Mouse (Mus musculus) retina, postnatal 1 day (tissue): ENCODE results near the gene Stambpl1.

Experiments
- DNase-seq: peaks from one replicate; pipeline ENCODE4 v3.0.0-alpha.2; 2012

Stambpl1 gene

GRCm38 (mm10) chr19:34192008-34192963 lies at the start of gene Stambpl1:
TSS of gene Stambpl1 (plus strand) at chr19:34192229.
- peak; percentile 75 for DNase-seq

DNA sequence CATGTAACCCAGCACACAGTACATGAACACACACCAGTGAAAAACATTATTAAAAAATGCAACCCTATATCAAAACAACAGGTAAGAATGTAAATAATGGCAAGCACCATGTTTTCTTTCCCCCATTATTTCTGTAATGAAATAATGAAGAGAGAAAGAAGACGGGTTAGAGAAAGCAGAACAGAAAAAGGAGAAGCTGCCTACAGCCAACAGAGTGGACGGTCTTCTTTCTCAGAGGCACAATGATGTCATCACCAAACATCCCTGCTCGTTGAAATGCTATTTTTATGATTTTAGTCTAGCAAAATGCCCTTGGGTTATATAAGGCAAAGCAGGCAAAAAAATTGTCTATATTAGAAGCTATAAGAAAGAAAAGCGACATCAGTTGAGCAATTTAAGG lies 43.6 kb upstream of the Stambpl1 start:
- DNase-seq, result no peak

DNA sequence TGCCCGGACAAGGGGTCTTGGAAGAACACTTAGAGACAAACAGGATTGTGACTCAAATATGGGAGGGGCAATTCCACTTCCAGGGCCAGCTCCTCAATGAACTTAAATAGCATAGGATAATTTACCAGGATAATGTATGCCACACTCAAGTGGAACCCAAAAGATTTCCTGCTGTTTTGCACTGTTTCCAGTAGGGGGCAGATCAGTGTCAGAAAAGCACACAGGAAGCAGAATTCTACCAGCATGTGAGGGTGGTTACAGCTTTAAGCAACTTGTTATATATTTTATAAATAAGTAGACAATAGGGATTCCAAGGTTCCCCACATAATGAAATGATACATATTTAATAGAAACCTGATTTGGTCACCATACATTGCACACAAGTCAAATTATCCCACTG lies 40.1 kb upstream of the Stambpl1 start:
- DNase-seq, result peak; percentile 14

DNA sequence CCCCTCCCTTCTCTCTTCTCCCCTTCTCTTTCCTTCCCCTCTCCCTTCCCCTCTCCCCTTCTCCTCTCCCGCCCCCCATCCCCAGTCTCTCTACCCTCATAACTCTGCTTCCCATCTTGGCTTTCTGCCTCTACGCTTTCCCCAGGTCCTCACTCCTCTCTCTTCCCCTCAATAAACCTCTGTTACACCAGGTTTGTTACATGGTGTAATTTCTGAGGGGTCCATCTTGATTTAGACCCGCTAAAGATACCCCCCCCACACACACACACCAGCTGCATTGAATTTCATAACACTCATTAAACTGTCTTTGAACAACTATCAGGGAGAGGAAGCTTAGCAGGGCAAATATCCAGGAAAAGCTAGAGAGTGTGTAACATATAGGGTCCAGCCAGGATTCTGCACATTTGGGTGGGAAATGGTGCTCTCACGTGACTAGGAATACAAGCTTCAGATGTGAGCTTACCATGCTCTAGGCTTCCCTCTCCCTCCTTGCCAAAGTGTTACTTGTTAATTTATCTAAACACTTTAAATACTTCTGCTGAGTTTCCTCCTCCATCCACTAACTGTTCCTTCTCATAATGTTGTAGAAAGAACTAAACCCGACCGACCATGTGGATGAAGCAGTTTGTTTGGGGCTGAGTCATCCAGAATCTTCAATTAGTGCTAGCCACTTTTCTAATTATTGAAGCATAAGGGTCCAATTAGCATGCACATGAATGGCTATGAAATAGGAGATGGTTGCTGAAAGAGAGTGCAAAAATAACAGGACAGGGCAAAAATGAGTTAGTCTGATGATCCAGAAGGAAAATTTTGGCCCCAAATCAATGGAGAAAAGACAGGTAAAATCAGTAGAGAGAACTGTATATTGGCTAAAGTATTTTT lies 38.5 kb upstream of the Stambpl1 start:
- DNase-seq, result peak; percentile 49

DNA sequence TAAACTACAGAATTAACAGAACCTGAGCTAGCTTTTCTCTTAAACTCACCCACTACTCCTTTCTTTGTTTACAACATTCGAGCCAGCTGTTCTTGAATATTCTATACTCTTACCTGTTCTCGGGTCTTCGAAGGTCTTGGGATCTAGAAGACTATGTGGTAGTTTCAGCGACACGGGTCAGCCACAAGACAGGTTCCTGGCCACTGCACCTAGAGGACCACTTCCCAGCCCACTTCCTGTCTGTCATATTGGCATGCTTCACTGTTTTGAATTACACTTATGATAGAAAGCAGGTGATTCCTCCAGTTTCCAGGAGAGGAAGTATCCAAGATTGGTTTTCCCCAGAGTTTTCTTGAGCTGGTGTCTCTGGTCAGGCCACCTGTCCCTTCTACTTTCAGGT lies 29.3 kb upstream of the Stambpl1 start:
- DNase-seq, result no peak

- no peak for DNase-seq
Observed at GRCm38 (mm10) chr19:34165891-34166290, 26.1 kb upstream of the Stambpl1 start, which contains the start of gene Ankrd22. TSS of gene Ankrd22 (minus strand) at chr19:34166053.

- DNase-seq, result no peak
Observed at GRCm38 (mm10) chr19:34166386-34166785, 25.6 kb upstream of the Stambpl1 start.

DNA sequence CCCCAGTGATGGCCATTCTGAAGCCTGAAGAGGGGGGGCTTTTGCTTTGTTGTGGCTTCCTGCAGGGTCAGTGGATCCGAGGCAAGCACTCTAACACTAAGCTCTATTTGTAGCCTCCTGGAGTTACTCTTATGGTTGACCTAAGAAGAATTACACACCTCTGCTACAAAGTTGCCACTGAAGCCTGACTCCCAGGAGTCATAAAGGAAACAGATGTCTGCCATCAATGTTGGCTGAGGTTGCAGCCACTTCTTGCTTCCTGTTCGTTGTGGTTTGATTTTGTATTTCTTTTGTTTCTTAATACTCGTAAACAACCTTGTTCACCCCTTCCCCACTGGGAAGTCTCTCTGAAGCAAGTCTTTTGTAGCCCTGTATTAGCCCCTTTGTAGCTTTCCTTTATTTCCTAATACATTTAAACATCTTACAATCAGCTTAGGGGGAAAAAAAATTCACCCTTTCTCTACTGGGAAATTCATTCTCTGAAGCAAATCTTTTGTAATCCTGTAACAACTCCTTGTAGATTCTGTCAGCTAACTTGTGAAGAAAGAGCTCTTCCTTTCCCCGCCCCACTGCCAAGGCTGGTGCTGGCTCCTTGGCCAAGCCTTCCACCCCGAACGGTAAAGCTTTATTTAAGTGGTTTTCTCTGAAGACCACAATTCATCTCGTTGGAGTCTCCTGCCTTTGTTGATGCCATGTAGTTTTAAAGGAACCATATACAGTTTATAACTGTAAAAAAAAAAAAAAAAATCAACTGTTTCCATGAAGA lies 23.9 kb upstream of the Stambpl1 start:
- DNase-seq, result no peak

DNA sequence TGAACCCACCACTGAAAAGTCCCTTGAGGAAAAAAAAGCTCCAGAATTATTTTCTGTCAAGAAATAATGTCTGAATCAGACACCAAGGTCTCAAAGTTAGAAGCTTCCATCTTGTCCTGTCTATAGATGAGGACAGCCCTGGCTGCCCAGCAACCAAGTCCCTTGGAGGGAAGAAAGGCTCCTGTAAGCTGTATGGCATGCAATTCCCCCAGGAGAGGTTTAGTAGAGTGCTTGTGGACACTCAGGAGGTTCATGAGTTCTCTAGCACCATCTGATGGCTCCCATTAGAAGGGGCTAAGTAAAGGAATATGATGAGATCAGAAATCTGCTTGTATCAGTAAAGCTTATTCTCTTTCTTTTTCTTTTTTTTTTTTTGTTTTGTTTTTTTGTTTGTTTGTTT lies 22.9 kb upstream of the Stambpl1 start:
- DNase-seq, result no peak

DNA sequence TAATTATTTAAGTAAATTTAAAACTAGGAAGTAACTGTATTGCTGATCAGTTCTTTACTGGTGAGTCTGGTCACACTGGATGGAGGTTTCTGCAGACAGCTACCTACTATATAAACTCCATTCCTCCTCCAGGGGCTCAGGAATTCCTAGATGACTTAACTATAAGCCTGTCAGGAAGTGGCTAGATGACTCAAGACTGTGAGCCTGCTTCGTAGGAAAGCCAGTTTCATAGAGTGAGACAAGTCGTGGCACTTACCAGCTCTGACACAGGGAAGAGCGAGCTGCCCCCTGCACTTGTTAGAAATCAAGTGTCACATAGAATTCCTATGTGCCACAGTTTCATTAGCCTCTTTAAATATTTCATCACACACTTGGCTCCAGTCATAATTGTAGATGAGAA lies 20.9 kb upstream of the Stambpl1 start:
- no peak for DNase-seq

- DNase-seq, result no peak
Observed at GRCm38 (mm10) chr19:34174004-34174403, 18.0 kb upstream of the Stambpl1 start.

GRCm38 (mm10) chr19:34179136-34179535 lies 12.9 kb upstream of the Stambpl1 start:
- no peak for DNase-seq

- no peak for DNase-seq
Observed at GRCm38 (mm10) chr19:34180316-34180715, 11.7 kb upstream of the Stambpl1 start.

DNA sequence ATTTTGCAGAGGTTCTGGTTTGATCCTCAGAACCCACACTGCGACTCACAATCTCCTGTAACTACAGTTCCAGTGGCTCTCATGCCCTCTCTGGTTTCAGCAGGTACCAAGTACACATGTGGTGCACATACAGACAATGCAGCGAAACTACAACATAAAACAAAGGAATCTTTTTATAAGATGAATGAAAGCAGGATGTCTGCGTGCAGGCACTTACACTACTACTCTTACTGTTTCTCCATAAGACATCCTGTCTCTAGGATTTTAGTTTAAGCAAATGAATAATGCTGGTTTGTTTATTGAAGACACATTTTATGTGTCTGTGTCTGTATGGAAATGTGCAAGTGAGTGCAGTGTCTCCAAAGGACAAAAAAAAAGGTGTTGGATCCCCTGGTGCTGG lies 10.8 kb upstream of the Stambpl1 start:
- no peak for DNase-seq

DNA sequence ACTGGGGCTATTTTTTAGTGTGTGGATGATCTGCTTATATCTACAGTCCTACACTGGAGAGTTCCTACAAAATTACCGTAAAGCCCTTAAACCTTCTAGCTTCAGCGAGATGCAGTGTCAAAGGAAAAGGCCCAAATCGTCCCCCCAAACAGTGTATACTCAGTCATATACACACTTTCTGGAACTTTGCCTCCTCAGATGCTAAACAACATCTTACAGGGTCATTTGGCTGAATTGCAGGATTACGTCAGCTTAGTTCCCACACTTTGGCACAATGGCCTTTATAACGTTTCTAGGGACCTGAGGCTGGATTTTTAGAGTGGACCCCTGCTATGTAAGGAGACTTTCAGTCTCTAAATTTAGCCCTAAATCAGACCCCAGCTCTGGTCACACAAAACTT lies 9.5 kb upstream of the Stambpl1 start:
- no peak for DNase-seq

GRCm38 (mm10) chr19:34186845-34187244 lies 5.2 kb upstream of the Stambpl1 start:
- DNase-seq, result no peak

DNA sequence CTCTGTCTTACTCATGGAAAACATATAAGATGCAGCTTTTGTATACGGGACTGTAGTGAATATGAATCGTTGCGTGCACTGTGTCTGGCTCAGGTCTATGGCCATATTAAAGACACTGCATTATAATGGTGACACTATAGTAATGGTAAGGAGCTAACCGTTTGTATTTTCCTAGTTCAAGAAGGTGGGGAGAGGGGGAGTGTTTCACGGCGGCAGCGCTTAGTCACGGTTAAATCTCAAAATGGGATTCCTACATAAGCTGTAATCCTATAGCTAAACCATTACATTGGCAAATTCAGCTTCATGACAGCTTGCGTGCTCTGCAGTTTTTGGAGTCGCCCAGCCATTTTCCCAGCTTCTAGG lies 403 bp upstream of the Stambpl1 start:
- no peak for DNase-seq

GRCm38 (mm10) chr19:34193149-34193548 lies 1.1 kb downstream of the Stambpl1 start:
- peak; percentile 30 for DNase-seq

DNA sequence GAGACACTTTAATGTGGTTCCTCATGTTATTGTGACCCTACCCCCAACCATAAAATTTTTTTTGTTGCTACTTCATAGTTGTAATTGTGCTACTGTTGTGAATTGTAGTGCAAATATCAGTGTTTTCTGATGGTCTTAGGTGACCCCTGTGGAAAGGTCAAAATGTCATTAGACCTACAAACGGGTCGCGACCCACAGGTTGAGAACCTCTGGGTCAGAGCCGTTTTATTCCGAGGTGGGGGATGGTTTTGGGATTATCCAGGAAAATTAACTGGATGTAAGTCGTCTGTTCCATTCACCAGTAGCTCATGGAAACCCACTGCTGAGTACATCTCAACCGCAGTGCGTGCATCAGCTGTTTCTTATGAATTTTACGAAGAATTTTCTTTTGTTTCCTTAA lies 1.7 kb downstream of the Stambpl1 start:
- no peak for DNase-seq

- DNase-seq, result no peak
Observed at GRCm38 (mm10) chr19:34194132-34194745, 2.2 kb downstream of the Stambpl1 start.

DNA sequence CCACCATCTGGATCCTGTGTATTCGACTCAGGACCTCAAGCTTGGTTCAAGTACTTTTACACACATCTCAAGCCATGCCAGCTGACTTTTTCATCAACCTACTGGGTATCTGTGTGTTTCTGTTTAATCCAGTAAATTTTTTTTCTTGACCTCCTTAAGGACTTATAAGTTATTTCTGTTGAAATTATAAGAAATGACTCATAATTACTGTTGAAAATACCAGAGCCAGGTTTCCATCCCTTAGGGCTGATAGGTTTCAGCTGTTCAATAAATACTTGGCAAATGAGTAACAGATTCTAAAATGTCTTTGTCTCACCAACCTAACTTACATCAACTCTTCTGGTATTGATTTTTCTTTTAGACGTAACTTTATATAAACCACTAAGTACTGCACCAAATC lies 3.0 kb downstream of the Stambpl1 start:
- no peak for DNase-seq

- DNase-seq, result no peak
Observed at GRCm38 (mm10) chr19:34198066-34198465, 6.0 kb downstream of the Stambpl1 start.
